Mouse (Mus musculus): ENCODE data around the gene Rab2b. TPM values are rescaled to one million over a fixed set of nuclear protein-coding genes. Genes with fewer than 3 reads are reported as not detected.
"Not testable (repeated sequence)": the region's sequence is repeated elsewhere in the genome, so short reads cannot be mapped to it uniquely, and the experiment has no call there.

Rab2b gene
- 3.6 and 4.8 TPM in 2 replicates for polyA plus RNA-seq (2012; rRNA removed)

DNA sequence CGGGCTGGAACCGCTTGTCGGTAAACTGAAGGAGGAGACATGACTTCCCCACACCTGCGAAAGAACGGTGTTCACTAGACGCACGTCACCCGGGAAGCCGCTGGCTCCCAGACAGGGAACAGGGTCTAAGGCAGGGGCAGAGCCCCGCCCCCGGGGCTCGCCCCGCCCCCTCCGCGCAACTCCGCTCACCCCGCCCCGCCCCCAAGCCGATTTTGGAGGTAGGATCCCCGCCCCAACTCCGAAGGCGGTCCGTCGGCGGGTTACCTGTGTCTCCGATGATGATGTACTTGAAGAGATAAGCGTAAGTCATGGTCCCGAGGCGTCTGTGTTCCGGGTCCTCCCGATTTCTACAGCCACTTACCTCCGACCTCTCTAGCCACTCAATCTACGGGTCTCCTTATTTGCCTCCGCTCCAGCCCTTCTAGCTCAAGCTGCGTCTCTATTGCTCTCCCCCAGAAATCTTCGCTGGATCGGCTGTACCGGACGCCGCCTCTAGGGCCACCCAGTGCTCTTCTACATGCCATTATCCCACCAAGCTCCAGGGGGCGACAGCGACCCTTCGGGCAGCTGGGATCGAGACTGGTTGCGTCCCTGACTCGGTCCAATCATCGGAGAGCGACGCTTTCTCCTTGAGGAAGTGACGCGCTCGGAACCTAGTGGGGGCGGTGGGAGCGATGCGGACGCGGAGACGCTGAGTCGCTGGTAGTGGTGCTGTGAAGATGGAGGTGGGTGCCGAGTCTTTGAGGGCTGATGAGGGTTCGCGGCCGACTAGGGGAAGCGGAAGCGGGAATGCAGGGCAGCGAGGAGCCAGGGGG is at the start of gene Rab2b, which contains the start of gene Tox4:
Gene Rab2b, minus strand, starts transcription at position 614 of the 815 bp plus-strand sequence.
Gene Tox4, plus strand, starts transcription at position 215 of the 815 bp plus-strand sequence.
- DNase-seq (ENCODE audit: low read depth, low spot score): peak; percentile 100
- WGBS: under 1% methylated on average over 66 of the region's 66 CpGs

DNA sequence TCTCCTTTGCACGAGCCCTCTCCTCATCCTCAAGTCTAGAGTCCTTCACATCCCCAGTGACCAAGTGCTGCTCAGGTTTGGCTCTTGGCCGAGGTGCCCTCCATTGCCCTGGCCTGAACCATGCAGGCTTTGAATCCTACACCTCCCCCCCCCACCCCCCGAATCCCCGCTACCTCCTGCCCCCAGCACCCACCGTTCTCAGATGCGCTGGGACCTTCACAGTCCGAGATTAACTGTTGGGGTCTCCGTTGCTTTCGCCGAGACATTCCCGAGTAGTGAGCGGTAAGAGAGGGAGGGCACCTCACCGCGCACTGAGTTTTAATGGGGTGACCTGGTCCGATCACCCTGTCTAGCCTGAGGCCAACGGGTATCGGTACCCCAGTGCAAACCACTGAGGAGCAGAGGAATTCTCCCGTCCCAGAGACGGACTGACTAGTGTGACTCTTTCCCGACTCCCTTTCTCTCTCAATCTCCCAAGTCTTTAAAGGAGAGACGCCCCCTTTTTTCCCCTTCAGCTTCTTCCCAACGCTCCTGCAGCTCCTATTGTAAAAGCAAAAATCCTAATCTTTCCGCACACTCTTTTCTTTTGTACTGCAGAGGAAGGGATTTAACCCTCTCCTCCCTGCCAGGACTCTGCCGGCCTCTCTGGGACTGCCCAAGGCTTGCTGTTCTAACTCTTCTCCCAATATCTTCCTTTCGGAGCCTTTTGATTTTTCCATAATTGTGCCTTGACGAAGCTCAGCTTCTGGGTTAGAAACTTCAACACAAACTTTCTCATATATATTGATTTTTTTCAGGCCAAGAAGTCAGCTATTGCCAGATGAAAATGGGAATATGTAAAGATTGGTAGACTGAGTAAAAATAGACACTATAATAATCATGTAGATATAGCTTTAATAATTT is 48.8 kb upstream of the Rab2b start, which contains the start of gene Sall2:
Gene Sall2, minus strand, starts transcription at position 853 of the 903 bp plus-strand sequence.
- no peak for DNase-seq (ENCODE audit: low read depth, low spot score)

GRCm38 (mm10) chr14:52327375-52327901 is 48.1 kb upstream of the Rab2b start:
- 7% methylated on average over 14 of the region's 14 CpGs for WGBS

More for the DNA sequence above, 48.8 kb upstream of the Rab2b start, which contains the start of gene Sall2:
- WGBS: 5% methylated on average over 26 of the region's 26 CpGs

DNA sequence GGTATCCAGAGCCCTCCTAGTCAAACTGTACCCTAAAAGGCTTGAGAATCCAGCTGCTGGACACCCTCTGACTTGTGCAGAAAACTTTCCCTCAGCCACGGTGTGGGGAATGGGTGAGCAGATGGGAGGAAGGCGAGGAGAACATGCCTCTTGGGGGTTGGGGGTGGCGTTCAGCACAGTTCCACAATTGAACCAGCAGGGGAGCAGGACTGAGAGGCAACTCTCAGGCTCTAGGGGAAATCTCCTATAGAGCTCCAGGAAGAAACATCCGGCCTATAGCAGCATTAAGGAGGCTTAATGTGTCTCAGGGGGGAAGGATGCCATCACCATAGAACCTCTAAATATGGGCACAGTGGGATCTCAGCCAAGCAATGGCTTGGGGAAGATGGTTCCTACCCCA is 46.5 kb upstream of the Rab2b start:
- DNase-seq (ENCODE audit: low read depth, low spot score): no peak
- 22% methylated on average over 4 of the region's 4 CpGs for WGBS

More at GRCm38 (mm10) chr14:52327375-52327901, 48.1 kb upstream of the Rab2b start:
- DNase-seq (ENCODE audit: low read depth, low spot score): no peak

DNA sequence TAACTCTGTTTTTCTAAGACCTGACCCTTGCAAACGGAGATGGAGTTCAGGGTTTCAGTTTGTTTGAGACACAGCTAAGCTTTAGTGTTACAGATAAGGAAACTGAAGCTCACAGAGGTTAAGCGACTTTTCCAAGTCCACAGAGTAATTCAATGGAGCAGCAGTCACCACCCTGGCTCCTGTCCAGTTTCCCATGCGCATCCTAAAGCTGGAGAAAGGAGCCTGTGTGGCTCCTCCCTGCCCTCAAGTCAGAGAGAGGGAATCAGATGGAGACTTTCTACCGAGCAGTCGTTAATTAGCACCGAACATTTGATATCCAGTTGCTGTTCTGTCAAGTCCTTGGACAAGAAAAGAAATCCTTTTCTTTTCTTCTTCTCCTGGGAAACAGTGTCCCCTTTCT is 40.0 kb upstream of the Rab2b start:
- DNase-seq (ENCODE audit: low read depth, low spot score): no peak
- WGBS: 42% methylated on average over 6 of the region's 6 CpGs

GRCm38 (mm10) chr14:52316441-52317225 is 37.3 kb upstream of the Rab2b start:
- DNase-seq (ENCODE audit: low read depth, low spot score): no peak
- 29% methylated on average over 16 of the region's 16 CpGs for WGBS

GRCm38 (mm10) chr14:52315792-52316440 is 36.6 kb upstream of the Rab2b start:
- under 1% methylated on average over 30 of the region's 41 CpGs for WGBS
- DNase-seq (ENCODE audit: low read depth, low spot score): no peak

DNA sequence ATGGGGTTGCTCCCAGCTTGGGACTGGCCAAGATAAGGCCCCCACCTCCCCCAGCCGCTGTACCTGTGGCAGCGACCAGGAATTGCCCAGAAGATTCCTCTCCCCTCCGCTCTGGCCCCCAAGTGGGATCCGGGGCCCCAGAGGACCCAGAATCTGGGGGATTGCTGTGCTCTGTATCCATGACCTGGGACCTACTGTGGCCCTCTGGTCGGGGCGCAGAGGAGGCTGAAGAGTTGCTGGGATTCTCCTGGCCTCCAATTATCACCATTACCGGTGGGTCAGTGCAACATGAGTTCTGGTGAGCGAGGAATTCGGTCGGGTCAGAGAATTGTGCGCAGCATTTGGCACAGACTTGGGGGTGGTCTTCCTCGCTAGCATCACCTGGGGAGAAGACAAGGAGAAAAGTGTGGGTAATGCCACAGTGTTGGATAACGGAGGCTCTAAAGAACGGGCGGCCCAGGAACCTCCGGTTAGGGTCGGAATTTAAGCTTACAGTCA is 36.0 kb upstream of the Rab2b start:
- DNase-seq (ENCODE audit: low read depth, low spot score): no peak
- 15% methylated on average over 17 of the region's 17 CpGs for WGBS

DNA sequence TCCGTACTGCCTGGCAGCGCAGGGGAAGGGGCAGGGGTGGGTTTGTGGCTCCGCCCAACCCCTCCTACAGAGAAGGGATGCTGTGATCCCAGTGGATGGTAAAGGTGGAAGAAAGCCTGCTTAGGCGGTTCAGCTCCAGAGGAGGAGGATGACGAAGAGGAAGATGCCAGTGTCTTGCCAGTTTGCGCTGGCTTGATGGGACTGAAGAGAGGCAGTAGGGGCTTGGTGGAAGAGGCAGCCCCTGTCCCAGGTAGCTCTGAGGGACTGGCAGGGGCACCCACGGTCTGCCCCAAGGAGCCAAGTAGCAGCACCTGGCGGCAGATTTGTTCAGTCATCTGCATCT is 35.4 kb upstream of the Rab2b start:
- DNase-seq (ENCODE audit: low read depth, low spot score): no peak
- 75% methylated on average over 8 of the region's 8 CpGs for WGBS

- WGBS: 92% methylated on average over 26 of the region's 26 CpGs
- DNase-seq (ENCODE audit: low read depth, low spot score): no peak
These were observed 34.8 kb upstream of the Rab2b start for GRCm38 (mm10) chr14:52313931-52314807.

- no peak for DNase-seq (ENCODE audit: low read depth, low spot score)
- WGBS: 88% methylated on average over 2 of the region's 2 CpGs
These were observed 31.6 kb upstream of the Rab2b start for GRCm38 (mm10) chr14:52310906-52311305.

- WGBS: 90% methylated on average over 6 of the region's 6 CpGs
- DNase-seq (ENCODE audit: low read depth, low spot score): not testable (repeated sequence)
These were observed 31.0 kb upstream of the Rab2b start for GRCm38 (mm10) chr14:52310343-52310742.

DNA sequence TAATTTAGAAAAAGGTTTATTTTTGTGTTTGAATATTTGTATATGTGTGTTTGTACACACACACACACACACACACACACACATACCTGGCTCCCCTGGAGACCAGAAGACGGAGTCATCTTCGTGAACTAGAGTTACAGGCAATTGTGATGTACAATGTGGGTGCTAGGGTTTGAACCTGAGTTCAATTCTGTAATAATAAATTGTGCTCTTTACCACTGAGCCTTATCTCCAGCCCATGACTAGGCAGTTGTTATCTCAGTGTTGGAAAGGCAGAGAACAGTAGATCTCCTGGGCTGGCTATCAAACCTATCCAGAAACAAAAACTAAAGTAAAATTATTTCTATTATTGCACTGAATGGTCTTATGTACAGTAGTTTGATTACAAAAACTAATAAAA is 26.8 kb upstream of the Rab2b start:
- 97% methylated on average over 2 of the region's 2 CpGs for WGBS

DNA sequence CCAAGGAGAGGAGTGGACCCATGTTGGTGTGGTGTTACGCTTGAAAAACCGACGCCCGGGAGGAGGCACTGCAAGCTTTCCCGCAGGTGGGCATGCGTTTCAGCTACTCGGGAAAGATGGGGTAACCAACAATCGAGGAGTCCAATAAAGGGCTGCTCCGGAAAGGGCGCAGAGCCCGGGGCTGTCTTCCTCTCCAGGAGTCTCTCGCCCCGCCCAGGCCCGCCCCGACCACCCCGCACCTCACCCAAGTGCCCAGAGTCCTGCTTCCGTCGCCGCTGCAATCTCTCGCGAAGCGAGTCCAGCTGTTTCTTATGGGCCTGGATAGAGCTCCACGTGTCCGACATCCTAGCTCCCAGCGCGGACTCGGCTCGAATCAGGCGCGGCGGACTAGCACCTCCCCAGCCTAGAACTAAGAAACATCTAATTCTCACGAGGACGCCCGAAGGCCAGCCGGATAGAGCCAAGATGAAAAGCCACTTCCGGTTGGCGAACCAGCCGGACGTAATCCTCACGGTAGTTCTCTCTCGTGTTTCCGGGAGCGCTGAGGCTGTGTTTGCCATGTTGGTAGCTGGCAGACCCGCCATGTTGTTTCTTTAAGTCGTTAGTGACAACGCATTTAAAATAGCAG is 25.4 kb upstream of the Rab2b start, which contains the start of gene Mettl3:
Gene Mettl3, minus strand, starts transcription at position 485 of the 628 bp plus-strand sequence.
- DNase-seq (ENCODE audit: low read depth, low spot score): peak; percentile 86
- under 1% methylated on average over 46 of the region's 46 CpGs for WGBS

More for the DNA sequence above, 26.8 kb upstream of the Rab2b start:
- DNase-seq (ENCODE audit: low read depth, low spot score): no peak

- WGBS: 77% methylated on average over 3 of the region's 3 CpGs
- DNase-seq (ENCODE audit: low read depth, low spot score): not testable (repeated sequence)
These were observed 24.2 kb upstream of the Rab2b start for GRCm38 (mm10) chr14:52303517-52303916.

GRCm38 (mm10) chr14:52295558-52296264 is 16.4 kb upstream of the Rab2b start:
- WGBS: 66% methylated on average over 6 of the region's 6 CpGs
- no peak for DNase-seq (ENCODE audit: low read depth, low spot score)
